Mouse (Mus musculus) monocyte, adult 5-6 weeks (primary cell): ENCODE data around the gene Cdkl2. TPM values are rescaled to one million over a fixed set of nuclear protein-coding genes. Genes with fewer than 3 reads are reported as not detected.

ENCODE experiments used
- ATAC-seq: fragments of 153-309, 156-312 bp; replicated peaks from 2 replicates; pipeline ENCODE4 v1.8.0; 2017; ENCODE audit warnings: mild to moderate bottlenecking; ENCODE audit not compliant: low TSS enrichment, insufficient number of reproducible peaks, severe bottlenecking, poor library complexity, low FRiP score
- total RNA-seq: library from RNA; stranded (forward); fragments of 200-1000, 200-491, 200-594 nt; gene quantifications from 3 replicates; pipeline ENCODE4 v1.2.3, GENCODE M21; 2017

Cdkl2 gene
- 0.48 to 1.3 TPM in 2 of 3 replicates, not detected in the other for total RNA-seq

- no peak for ATAC-seq
Observed at GRCm38 (mm10) chr5:92043783-92044182, at the start of gene Cdkl2. Cdkl2 (minus strand) TSS chr5:92043883.

GRCm38 (mm10) chr5:92087469-92087868, 43.8 kb upstream of the Cdkl2 start:
- no peak for ATAC-seq

GRCm38 (mm10) chr5:92085821-92086550, 42.3 kb upstream of the Cdkl2 start:
- no peak for ATAC-seq

- no peak for ATAC-seq
Observed at GRCm38 (mm10) chr5:92085246-92085645, 41.6 kb upstream of the Cdkl2 start.

GRCm38 (mm10) chr5:92083417-92084038, 39.8 kb upstream of the Cdkl2 start, which contains the start of gene G3bp2:
G3bp2 (minus strand) TSS chr5:92083719.
- peak; percentile 95 for ATAC-seq

- ATAC-seq, result peak; percentile 32
Observed at GRCm38 (mm10) chr5:92082821-92083401, 39.2 kb upstream of the Cdkl2 start.

GRCm38 (mm10) chr5:92081326-92081725, 37.6 kb upstream of the Cdkl2 start:
- ATAC-seq, result no peak

GRCm38 (mm10) chr5:92080400-92080799, 36.7 kb upstream of the Cdkl2 start:
- ATAC-seq, result no peak

GRCm38 (mm10) chr5:92079304-92079703, 35.6 kb upstream of the Cdkl2 start:
- ATAC-seq, result no peak

GRCm38 (mm10) chr5:92078751-92079150, 35.1 kb upstream of the Cdkl2 start:
- no peak for ATAC-seq

- ATAC-seq, result no peak
Observed at GRCm38 (mm10) chr5:92076273-92076672, 32.6 kb upstream of the Cdkl2 start.

GRCm38 (mm10) chr5:92074061-92074460, 30.4 kb upstream of the Cdkl2 start:
- ATAC-seq, result no peak

- ATAC-seq, result no peak
Observed at GRCm38 (mm10) chr5:92063192-92063591, 19.5 kb upstream of the Cdkl2 start.

- ATAC-seq, result no peak
Observed at GRCm38 (mm10) chr5:92052866-92053265, 9.2 kb upstream of the Cdkl2 start.

GRCm38 (mm10) chr5:92050419-92050818, 6.7 kb upstream of the Cdkl2 start:
- no peak for ATAC-seq

GRCm38 (mm10) chr5:92042377-92043348, 1.0 kb downstream of the Cdkl2 start:
- ATAC-seq, result peak; percentile 97

GRCm38 (mm10) chr5:92019960-92020359, 23.7 kb downstream of the Cdkl2 start:
- no peak for ATAC-seq

GRCm38 (mm10) chr5:92011756-92012155, 31.9 kb downstream of the Cdkl2 start:
- no peak for ATAC-seq

- ATAC-seq, result no peak
Observed at GRCm38 (mm10) chr5:92009827-92010226, 33.9 kb downstream of the Cdkl2 start.
